Mouse (Mus musculus) heart, embryonic 14.5 days (tissue): ENCODE data around the gene Map4k2. TPM values are rescaled to one million over a fixed set of nuclear protein-coding genes. Genes with fewer than 3 reads are reported as not detected.

Source experiments
- ATAC-seq: fragments of 200-750 bp; cut with Nextera tagmentation; 2 replicates; pipeline ENCODE4 v1.8.0; 2017; ENCODE audit warnings: low read depth, moderate TSS enrichment; ENCODE audit not compliant: insufficient number of reproducible peaks, insufficient read depth, low FRiP score
- H3K27ac ChIP-seq, 2 experiments: fragments of 200-500 bp in 1 of 2; fragments of 300-500 bp in 1 of 2; sonication (generic) in 1 of 2; replicated peaks in 1 of 2; 2 replicates each; pipeline ENCODE4 v1.5.1; 2012 to 2014; ENCODE audit warnings: low read depth in 2 of 2, low read length in 2 of 2, control low read depth in 1 of 2, mild to moderate bottlenecking in 1 of 2, mixed read lengths in 1 of 2; ENCODE audit not compliant: control insufficient read depth in 1 of 2, insufficient read depth in 1 of 2
- H3K27me3 ChIP-seq: fragments of 300-500 bp; sonication (generic); 2 replicates; pipeline ENCODE4 v1.6.1; 2014; ENCODE audit warnings: mild to moderate bottlenecking, low read length, control low read depth; ENCODE audit not compliant: control insufficient read depth, insufficient read depth
- H3K36me3 ChIP-seq: fragments of 300-500 bp; sonication (generic); 2 replicates; pipeline ENCODE4 v1.6.1; 2014; ENCODE audit warnings: mild to moderate bottlenecking, control low read depth, low read length, mixed read lengths; ENCODE audit not compliant: control insufficient read depth, insufficient read depth
- H3K4me1 ChIP-seq, 2 experiments: fragments of 200-500 bp in 1 of 2; fragments of 300-500 bp in 1 of 2; sonication (generic) in 1 of 2; 2 replicates each; pipeline ENCODE4 v1.6.1; 2012 to 2014; ENCODE audit warnings: low read length in 2 of 2, control low read depth in 1 of 2, mixed read lengths in 1 of 2; ENCODE audit not compliant: control insufficient read depth in 2 of 2, insufficient read depth in 2 of 2
- H3K4me2 ChIP-seq: fragments of 300-500 bp; sonication (generic); 2 replicates; pipeline ENCODE4 v1.6.1; 2014; ENCODE audit warnings: mild to moderate bottlenecking, low read length
- H3K4me3 ChIP-seq, 2 experiments: fragments of 200-500 bp in 1 of 2; fragments of 300-500 bp in 1 of 2; sonication (generic) in 1 of 2; 2 replicates each; pipeline ENCODE4 v1.5.1; 2012 to 2014; ENCODE audit warnings: low read length in 2 of 2, mild to moderate bottlenecking in 2 of 2, control low read depth in 1 of 2, low read depth in 1 of 2, moderate library complexity in 1 of 2; ENCODE audit not compliant: control insufficient read depth in 1 of 2, insufficient read depth in 1 of 2
- H3K9ac ChIP-seq: fragments of 300-500 bp; sonication (generic); 2 replicates; pipeline ENCODE4 v1.6.1; 2014; ENCODE audit warnings: mild to moderate bottlenecking, low read length
- H3K9me3 ChIP-seq: fragments of 300-500 bp; sonication (generic); 2 replicates; pipeline ENCODE4 v1.6.1; 2016; ENCODE audit warnings: low read length, control low read depth; ENCODE audit not compliant: control insufficient read depth
- WGBS: fragments of 180-500 bp; shearing (Covaris S2); extraction: QIAGEN DNeasy Blood & Tissue Kit; methylation state at CpG from one replicate; pipeline ENCODE4 v1.1.7; 2014; 5-methylcytosine and 5-hydroxymethylcytosine counted together
- polyA plus RNA-seq: library from polyadenylated mRNA; unstranded; fragments of >200 nt; fragmentation: Nextera tagmentation; extraction: Ambion mirVana; gene quantifications from 2 replicates; pipeline ENCODE4 v1.2.1, GENCODE M21; 2014

Map4k2 gene
- polyA plus RNA-seq, 1 experiment from 2014 or later, result 13.0 TPM

GRCm38 (mm10) chr19:6321358-6321757, 19.6 kb upstream of the Map4k2 start:
- Histone ChIP-seq H3K9me3 (no peaks in the 10 kb centered on the region), H3K36me3 (peaks cover 50% of the 10 kb centered on the region), H3K4me1 (peaks cover 10 to 14% of the 10 kb centered on the region in 2 experiments), H3K4me3 (no peak overlapping the region), H3K4me2 (no peak overlapping the region), H3K9ac (peak overlapping the region; percentile 38; the same call in 1 of the 2 replicates), H3K27ac (peak overlapping the region in 1 of 2 experiments; percentile 41; a peak in 1 of 4 replicates), H3K27me3 (no peaks in the 10 kb centered on the region)
- ATAC-seq, result no peak
- 46% methylated on average over 8 of the region's 8 CpGs for WGBS

GRCm38 (mm10) chr19:6321786-6322621, 18.9 kb upstream of the Map4k2 start:
- H3K9ac ChIP-seq, result 0 out of 2 replicates have a peak overlapping the region, but pooled peaks have one; percentile 38
- peaks cover 10 to 14% of the 10 kb centered on the region in 2 experiments for H3K4me1 ChIP-seq
- no peaks in the 10 kb centered on the region for H3K9me3 ChIP-seq
- no peak overlapping the region for H3K4me3 ChIP-seq
- WGBS, result 70% methylated on average over 33 of the region's 33 CpGs
- peaks cover 43% of the 10 kb centered on the region for H3K36me3 ChIP-seq
- peak overlapping the region in 1 of 2 experiments; percentile 41; a peak in 1 of 4 replicates for H3K27ac ChIP-seq
- no peaks in the 10 kb centered on the region for H3K27me3 ChIP-seq
- no peak overlapping the region for H3K4me2 ChIP-seq
- ATAC-seq, result no peak

- Histone ChIP-seq H3K4me1 (peaks cover 10 to 14% of the 10 kb centered on the region in 2 experiments), H3K9me3 (no peaks in the 10 kb centered on the region), H3K4me3 (no peak overlapping the region), H3K27me3 (no peaks in the 10 kb centered on the region), H3K4me2 (no peak overlapping the region), H3K27ac (no peak overlapping the region), H3K9ac (no peak overlapping the region), H3K36me3 (peaks cover 16% of the 10 kb centered on the region)
- 78% methylated on average over 9 of the region's 9 CpGs for WGBS
- ATAC-seq, result no peak
Observed at GRCm38 (mm10) chr19:6324751-6325150, 16.2 kb upstream of the Map4k2 start.

GRCm38 (mm10) chr19:6331178-6331577, 9.8 kb upstream of the Map4k2 start:
- Histone ChIP-seq H3K4me2 (peak overlapping the region; percentile 56), H3K27ac (no peak overlapping the region), H3K9ac (peak overlapping the region; percentile 67), H3K27me3 (no peaks in the 10 kb centered on the region), H3K4me1 (peaks cover 11 to 14% of the 10 kb centered on the region in 2 experiments), H3K36me3 (no peaks in the 10 kb centered on the region), H3K9me3 (no peaks in the 10 kb centered on the region), H3K4me3 (peak overlapping the region in 1 of 2 experiments; percentile 22; a peak in 1 of 4 replicates)
- ATAC-seq, result no peak
- 46% methylated on average over 5 of the region's 5 CpGs for WGBS

- no peak overlapping the region for H3K27ac ChIP-seq
- peak overlapping the region; percentile 56 for H3K4me2 ChIP-seq
- H3K9ac ChIP-seq, result peak overlapping the region; percentile 67
- peak overlapping the region in 1 of 2 experiments; percentile 22; a peak in 2 of 4 replicates for H3K4me3 ChIP-seq
- no peaks in the 10 kb centered on the region for H3K9me3 ChIP-seq
- peaks cover 3% of the 10 kb centered on the region for H3K36me3 ChIP-seq
- ATAC-seq, result no peak
- 20% methylated on average over 13 of the region's 13 CpGs for WGBS
- peaks cover 18 to 21% of the 10 kb centered on the region in 2 experiments for H3K4me1 ChIP-seq
- no peaks in the 10 kb centered on the region for H3K27me3 ChIP-seq
Observed at GRCm38 (mm10) chr19:6331719-6332516, 9.0 kb upstream of the Map4k2 start.

GRCm38 (mm10) chr19:6333761-6334595, 7.0 kb upstream of the Map4k2 start:
- ATAC-seq, result 0 out of 2 replicates have a peak, but pooled peaks have one; percentile 1
- H3K4me3 ChIP-seq, result peak overlapping the region; percentile 25 to 93

More at GRCm38 (mm10) chr19:6333761-6334595, 7.0 kb upstream of the Map4k2 start:
- Histone ChIP-seq H3K4me1 (peaks cover 18 to 21% of the 10 kb centered on the region in 2 experiments), H3K36me3 (peaks cover 24% of the 10 kb centered on the region), H3K9me3 (no peaks in the 10 kb centered on the region), H3K9ac (peak overlapping the region; percentile 59; the same call in 1 of the 2 replicates), H3K4me2 (peak overlapping the region; percentile 94), H3K27ac (peak overlapping the region; percentile 79 to 92), H3K27me3 (no peaks in the 10 kb centered on the region)
- WGBS, result 69% methylated on average over 9 of the region's 9 CpGs
